Mouse (Mus musculus) macrophage (primary cell): ENCODE measurements around the gene Nav2. TPM values are rescaled to one million over a fixed set of nuclear protein-coding genes. Genes with fewer than 3 reads are reported as not detected.

Experiments used
- H3K27ac ChIP-seq: fragments of 350-480 bp; formaldehyde crosslinking; 2 replicates; pipeline ENCODE4 v1.9.0; 2021
- H3K36me3 ChIP-seq: fragments of 350-480 bp; formaldehyde crosslinking; 2 replicates; pipeline ENCODE4 v1.9.0; 2021; ENCODE audit errors: inconsistent target
- H3K4me3 ChIP-seq: fragments of 350-480 bp; formaldehyde crosslinking; 2 replicates; pipeline ENCODE4 v1.9.0; 2021; ENCODE audit errors: inconsistent target
- H3K79me2 ChIP-seq: fragments of 350-480 bp; formaldehyde crosslinking; 2 replicates; pipeline ENCODE4 v1.9.0; 2021; ENCODE audit errors: inconsistent target
- WGBS: methylation state at CpG from one replicate; pipeline ENCODE4 v1.1.7; 2026; ENCODE audit warnings: inconsistent platforms; ENCODE audit not compliant: missing documents; 5-methylcytosine and 5-hydroxymethylcytosine counted together
- polyA plus RNA-seq: library from polyadenylated mRNA; stranded (reverse); fragments of 250-400 nt; gene quantifications from 3 replicates; pipeline ENCODE4 v1.2.4, GENCODE M21; 2018; ENCODE audit warnings: inconsistent platforms
- total RNA-seq, 78 experiments: library from RNA; depleted of rRNA; stranded (reverse); fragments of 250-400 nt; gene quantifications; 1 replicate in 9 of 78; 2 replicates in 24 of 78; 3 replicates in 43 of 78; 4 replicates in 2 of 78; pipeline ENCODE4 v1.2.4; 2018; ENCODE audit warnings: inconsistent platforms in 56 of 78

The Nav2 gene
- total RNA-seq (2018; cell fraction: chromatin; rRNA removed) = 100 to 1,000 TPM; 225 to 756 (median 416) TPM
- total RNA-seq (2018; cell fraction: cytosol; rRNA removed) = 10 to 100 TPM; 18.9 to 49.7 (median 35.8) TPM
- 100 to 1,000 TPM in 25 of 26 experiments, 10 to 100 TPM in 1; 85.8 to 465 (median 200) TPM for total RNA-seq (2018; cell fraction: nucleus; rRNA removed)
- 10.6 to 21.1 TPM (median 19.2 TPM) in 3 replicates for polyA plus RNA-seq

DNA sequence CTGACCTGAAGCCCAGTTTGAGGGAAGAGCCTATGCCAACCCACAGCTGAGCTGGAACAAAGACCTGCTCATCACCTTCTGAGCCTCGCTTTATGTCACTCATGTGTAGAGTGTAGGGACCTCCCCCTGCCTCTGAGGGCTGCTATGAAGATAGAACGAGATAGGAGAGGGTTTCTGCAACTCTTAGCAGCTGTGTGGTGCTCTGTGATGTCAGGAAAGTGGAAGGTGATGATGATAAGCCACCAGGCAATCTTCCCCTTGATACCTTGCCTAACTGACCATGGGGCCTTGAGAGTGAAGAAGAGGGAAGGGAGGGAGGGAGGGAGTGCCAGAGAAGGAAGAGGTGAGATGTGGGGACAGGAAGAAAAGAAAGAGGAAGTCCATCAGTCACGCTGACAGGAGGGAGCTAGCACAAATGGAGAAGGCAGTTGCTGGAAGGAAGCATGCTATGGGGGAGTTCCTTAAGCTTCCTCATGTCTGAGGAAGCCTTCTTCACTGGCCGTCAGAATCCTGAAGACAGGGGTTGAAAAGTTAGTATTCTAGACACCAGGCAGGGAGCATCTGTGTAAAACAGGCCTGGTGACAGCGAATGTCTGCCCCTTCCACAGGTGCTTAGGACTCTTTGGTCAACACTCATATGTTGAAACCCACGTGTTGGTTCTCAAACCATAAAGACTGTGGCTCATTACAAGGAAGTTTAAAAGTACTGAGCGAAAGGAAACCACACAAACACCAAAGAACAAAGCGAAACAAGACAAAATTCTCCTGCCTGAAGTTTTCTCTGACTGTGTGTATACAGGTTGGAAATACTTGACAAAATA is at the start of gene Nav2:
Nav2 (plus strand) TSS at position 196 of the 821 bp plus-strand sequence.
- 12% methylated on average over 8 of the region's 8 CpGs for WGBS
- Histone ChIP-seq H3K4me3 (no peak within 1 kb of the TSS; the same call in 1 of the 2 replicates), H3K36me3 (no peaks in the 10 kb centered on the region), H3K27ac (peak within 1 kb of the TSS; percentile 69), H3K79me2 (no peaks in the 10 kb centered on the region)

DNA sequence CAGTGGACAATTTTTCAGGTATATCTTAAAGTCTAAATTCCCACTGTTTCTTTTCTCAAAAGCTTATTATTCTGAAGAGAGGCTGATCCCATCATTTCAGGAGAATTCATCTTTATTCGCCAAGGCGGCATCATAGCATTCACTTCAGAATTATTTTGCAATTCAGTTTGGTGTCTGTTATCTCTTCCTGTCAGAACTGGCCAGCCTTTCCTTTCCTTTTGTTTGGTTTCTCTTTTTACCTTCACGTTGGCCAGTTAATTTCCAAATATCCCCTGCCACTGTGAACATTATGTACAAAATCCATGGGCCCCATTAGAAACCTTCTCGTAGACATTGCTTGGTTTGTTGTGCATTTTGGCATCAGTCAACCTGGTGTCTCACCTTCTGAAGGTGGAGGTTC is 49.2 kb upstream of the Nav2 start:
- Histone ChIP-seq H3K79me2 (no peaks in the 10 kb centered on the region), H3K4me3 (no peak overlapping the region), H3K36me3 (no peaks in the 10 kb centered on the region), H3K27ac (no peak overlapping the region)
- WGBS = 46% methylated on average over 4 of the region's 4 CpGs

- no peaks in the 10 kb centered on the region for H3K79me2 ChIP-seq
- WGBS = 10% methylated on average over 1 of the region's 1 CpGs
- no peak overlapping the region for H3K27ac ChIP-seq
- no peaks in the 10 kb centered on the region; the same call in 1 of the 2 replicates for H3K36me3 ChIP-seq
- no peak overlapping the region for H3K4me3 ChIP-seq
Measured at GRCm38 (mm10) chr7:48860948-48861347, 47.6 kb upstream of the Nav2 start.

- Histone ChIP-seq H3K36me3 (peaks cover 3% of the 10 kb centered on the region; the same call in 1 of the 2 replicates), H3K79me2 (no peaks in the 10 kb centered on the region), H3K4me3 (no peak overlapping the region), H3K27ac (no peak overlapping the region)
- 92% methylated on average over 4 of the region's 4 CpGs for WGBS
Measured at GRCm38 (mm10) chr7:48861796-48862195, 46.7 kb upstream of the Nav2 start.

GRCm38 (mm10) chr7:48864199-48864598 is 44.3 kb upstream of the Nav2 start:
- peaks cover 15% of the 10 kb centered on the region; the same call in 1 of the 2 replicates for H3K36me3 ChIP-seq
- no peak overlapping the region for H3K27ac ChIP-seq
- no peak overlapping the region for H3K4me3 ChIP-seq
- no peaks in the 10 kb centered on the region for H3K79me2 ChIP-seq

DNA sequence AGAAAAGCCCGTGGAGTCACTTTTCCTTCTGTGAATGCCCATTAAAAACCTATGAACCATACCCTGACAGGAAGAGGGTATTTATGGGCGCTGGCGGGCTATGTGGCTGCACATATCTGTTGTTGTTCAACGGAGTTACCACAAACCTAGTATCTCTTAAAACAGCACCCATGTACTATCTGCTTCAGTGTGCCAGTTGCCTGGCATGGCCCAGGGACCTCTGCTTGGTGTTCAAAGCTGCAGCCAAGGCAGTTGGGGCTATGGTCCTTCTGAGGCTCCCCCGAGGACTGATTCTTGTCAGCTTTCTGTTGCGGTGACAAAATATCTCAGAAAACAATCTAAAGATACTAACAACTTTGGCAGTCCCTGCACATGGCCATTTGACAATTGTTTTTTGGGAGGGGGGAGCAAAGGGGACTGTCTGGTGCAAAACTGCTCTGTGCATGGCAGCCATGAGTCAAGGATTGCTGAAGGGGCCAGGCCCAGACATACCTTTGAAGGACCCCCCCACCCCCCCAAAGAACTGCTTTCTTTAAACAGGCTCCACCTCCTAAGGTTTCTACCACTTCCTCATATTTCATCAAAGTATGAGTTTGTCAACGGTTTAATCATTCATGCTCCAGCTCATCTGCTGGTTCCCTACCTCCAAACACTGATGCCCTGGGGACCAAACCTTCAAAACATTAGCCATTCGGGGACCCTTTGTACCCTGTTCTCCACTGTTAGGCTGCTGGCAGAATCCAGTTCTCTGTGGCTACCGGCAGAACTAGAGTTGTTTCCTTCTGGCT is 43.7 kb upstream of the Nav2 start:
- H3K4me3 ChIP-seq = no peak overlapping the region
- H3K36me3 ChIP-seq = peaks cover 15% of the 10 kb centered on the region; the same call in 1 of the 2 replicates
- H3K27ac ChIP-seq = no peak overlapping the region
- WGBS = 55% methylated on average over 9 of the region's 9 CpGs
- no peaks in the 10 kb centered on the region for H3K79me2 ChIP-seq

GRCm38 (mm10) chr7:48867576-48867975 is 40.9 kb upstream of the Nav2 start:
- 93% methylated on average over 18 of the region's 18 CpGs for WGBS
- Histone ChIP-seq H3K36me3 (peaks cover 26% of the 10 kb centered on the region), H3K27ac (no peak overlapping the region), H3K4me3 (no peak overlapping the region), H3K79me2 (no peaks in the 10 kb centered on the region)

DNA sequence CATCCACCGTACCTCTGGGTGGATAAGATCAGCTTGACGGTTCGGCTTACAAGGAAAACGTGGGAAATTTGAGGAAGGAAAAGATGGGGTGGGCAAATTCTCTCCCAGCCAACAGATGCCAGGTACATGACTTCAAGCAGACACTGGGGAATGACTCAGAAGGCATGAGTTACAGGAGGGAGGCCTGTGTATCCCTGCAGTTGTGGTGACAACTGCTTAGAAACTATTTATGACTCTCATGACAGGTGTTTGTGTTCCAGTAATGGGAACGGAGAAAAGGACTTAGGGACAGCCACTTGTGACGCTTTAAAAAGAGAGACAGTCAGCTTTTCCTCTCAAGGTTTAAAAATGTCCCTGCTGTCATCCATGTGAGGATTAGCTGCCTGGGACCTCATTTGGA is 38.4 kb upstream of the Nav2 start:
- peaks cover 34% of the 10 kb centered on the region for H3K36me3 ChIP-seq
- H3K4me3 ChIP-seq = no peak overlapping the region
- no peaks in the 10 kb centered on the region for H3K79me2 ChIP-seq
- no peak overlapping the region for H3K27ac ChIP-seq
- WGBS = 90% methylated on average over 6 of the region's 6 CpGs

DNA sequence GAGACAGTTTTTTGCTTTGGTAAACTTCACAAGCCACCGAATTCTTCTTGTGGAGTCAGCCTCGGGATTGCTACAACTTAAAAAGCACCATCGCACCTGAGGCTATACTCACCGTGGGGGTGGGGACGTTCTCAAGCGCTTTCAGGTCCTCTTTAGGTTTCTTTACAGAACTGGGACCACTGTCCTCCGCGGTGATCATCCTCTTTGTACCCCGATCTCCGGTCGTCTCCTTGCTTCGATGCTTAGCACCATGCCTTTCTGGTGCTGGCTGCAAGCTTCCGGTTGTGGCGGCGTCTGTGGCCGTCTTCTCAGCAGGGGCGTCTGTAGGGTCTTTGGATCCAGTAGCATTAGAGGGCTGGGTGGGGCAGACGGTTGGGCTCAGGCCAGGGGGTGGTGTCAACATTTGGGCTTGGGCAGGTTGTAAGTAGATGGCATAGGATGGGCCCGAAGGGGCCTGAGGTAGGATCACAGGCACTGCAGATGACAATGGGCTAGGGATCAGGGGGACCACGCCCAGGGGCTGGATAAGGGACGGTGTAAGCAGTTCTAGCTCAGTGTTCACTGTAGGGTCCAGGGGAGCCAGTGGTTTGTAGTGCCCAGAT is 37.8 kb upstream of the Nav2 start:
- no peak overlapping the region for H3K4me3 ChIP-seq
- no peaks in the 10 kb centered on the region for H3K79me2 ChIP-seq
- H3K36me3 ChIP-seq = peaks cover 34% of the 10 kb centered on the region
- 96% methylated on average over 21 of the region's 21 CpGs for WGBS
- no peak overlapping the region for H3K27ac ChIP-seq

GRCm38 (mm10) chr7:48871292-48871691 is 37.2 kb upstream of the Nav2 start:
- H3K27ac ChIP-seq = no peak overlapping the region
- H3K36me3 ChIP-seq = peaks cover 34% of the 10 kb centered on the region
- 96% methylated on average over 11 of the region's 11 CpGs for WGBS
- H3K4me3 ChIP-seq = no peak overlapping the region
- H3K79me2 ChIP-seq = no peaks in the 10 kb centered on the region

DNA sequence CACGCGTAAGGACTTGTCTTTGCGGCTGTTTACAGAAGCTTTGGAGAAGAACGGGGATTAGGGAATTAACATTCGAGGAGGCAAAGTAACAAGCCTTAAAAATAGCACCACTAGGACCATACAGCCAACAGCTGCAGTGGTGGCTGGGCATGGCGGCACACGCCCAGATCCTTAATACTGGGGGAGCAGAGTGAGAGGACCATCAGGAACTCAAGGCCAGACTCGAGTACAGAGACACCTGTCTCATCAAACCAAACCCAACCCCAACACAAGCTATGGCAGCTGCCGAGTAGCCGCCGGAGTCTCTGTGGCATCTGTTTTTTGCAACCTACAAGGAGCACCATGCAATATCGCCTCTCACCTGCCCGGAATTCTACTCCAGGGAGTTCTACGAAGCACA is 33.4 kb upstream of the Nav2 start:
- WGBS = 95% methylated on average over 14 of the region's 14 CpGs
- Histone ChIP-seq H3K27ac (no peak overlapping the region), H3K79me2 (peaks cover 20% of the 10 kb centered on the region), H3K4me3 (no peak overlapping the region), H3K36me3 (peaks cover 19% of the 10 kb centered on the region)

GRCm38 (mm10) chr7:48876526-48876925 is 32.0 kb upstream of the Nav2 start:
- 65% methylated on average over 4 of the region's 4 CpGs for WGBS
- peaks cover 18% of the 10 kb centered on the region for H3K36me3 ChIP-seq
- no peak overlapping the region for H3K4me3 ChIP-seq
- H3K27ac ChIP-seq = 0 out of 2 replicates have a peak overlapping the region, but pooled peaks have one; percentile 8
- H3K79me2 ChIP-seq = peaks cover 25% of the 10 kb centered on the region

GRCm38 (mm10) chr7:48877786-48878390 is 30.6 kb upstream of the Nav2 start:
- H3K4me3 ChIP-seq = no peak overlapping the region
- no peak overlapping the region for H3K27ac ChIP-seq
- peaks cover 6% of the 10 kb centered on the region; the same call in 1 of the 2 replicates for H3K36me3 ChIP-seq
- 92% methylated on average over 15 of the region's 15 CpGs for WGBS
- peaks cover 25% of the 10 kb centered on the region for H3K79me2 ChIP-seq

- Histone ChIP-seq H3K27ac (no peak overlapping the region), H3K79me2 (peaks cover 25% of the 10 kb centered on the region), H3K4me3 (peak overlapping the region; percentile 79; the same call in 1 of the 2 replicates), H3K36me3 (no peaks in the 10 kb centered on the region)
- WGBS = 66% methylated on average over 3 of the region's 3 CpGs
Measured at GRCm38 (mm10) chr7:48879574-48879973, 28.9 kb upstream of the Nav2 start.
